Mouse (Mus musculus) myocyte (in vitro differentiated cells): ENCODE results near the gene Fbxo11. TPM values are rescaled to one million over a fixed set of nuclear protein-coding genes. Genes with fewer than 3 reads are reported as not detected.

Source experiments
- H3K27me3 ChIP-seq: one replicate; pipeline ENCODE4 v1.6.1; 2011; ENCODE audit not compliant: control insufficient read depth, insufficient read depth, insufficient read length
- H3K36me3 ChIP-seq: one replicate; pipeline ENCODE4 v1.6.1; 2011; ENCODE audit not compliant: control insufficient read depth, insufficient read depth
- H3K4me2 ChIP-seq: one replicate; pipeline ENCODE4 v1.6.1; 2011; ENCODE audit warnings: low read depth, control low read depth
- H3K4me3 ChIP-seq: one replicate; pipeline ENCODE4 v1.5.1; 2011; ENCODE audit warnings: mild to moderate bottlenecking, control low read depth, moderate library complexity
- H3K79me2 ChIP-seq: one replicate; pipeline ENCODE4 v1.6.1; 2011; ENCODE audit not compliant: control insufficient read depth, insufficient read depth
- H3ac ChIP-seq: one replicate; pipeline ENCODE4 v1.6.1; 2011; ENCODE audit not compliant: control insufficient read depth, insufficient read length
- CEBPB ChIP-seq: IDR thresholded peaks from 2 replicates; pipeline ENCODE4 v1.6.1; 2011; ENCODE audit warnings: mild to moderate bottlenecking, moderate library complexity; ENCODE audit not compliant: poor library complexity, insufficient read depth, severe bottlenecking
- E2F4 ChIP-seq: IDR thresholded peaks from one replicate; pipeline ENCODE4 v1.6.1; 2011; ENCODE audit warnings: mild to moderate bottlenecking, control low read depth, moderate library complexity; ENCODE audit not compliant: insufficient read depth
- MAX ChIP-seq: IDR thresholded peaks from one replicate; pipeline ENCODE4 v1.6.1; 2011; ENCODE audit warnings: low read depth, mild to moderate bottlenecking, control low read depth
- MYOD1 ChIP-seq, 3 experiments: IDR thresholded peaks; one replicate each; pipeline ENCODE4 v1.6.1; 2011; ENCODE audit warnings: control low read depth in 2 of 3, low read depth in 2 of 3, mild to moderate bottlenecking in 2 of 3, moderate library complexity in 1 of 3; ENCODE audit not compliant: insufficient read length in 2 of 3, control insufficient read depth in 1 of 3
- MYOG ChIP-seq, 3 experiments: IDR thresholded peaks; one replicate each; pipeline ENCODE4 v1.6.1; 2011; ENCODE audit warnings: control low read depth in 2 of 3, low read depth in 2 of 3, mild to moderate bottlenecking in 2 of 3; ENCODE audit not compliant: insufficient read length in 2 of 3, control insufficient read depth in 1 of 3, insufficient read depth in 1 of 3
- POLR2A ChIP-seq: IDR thresholded peaks from one replicate; pipeline ENCODE4 v1.6.1; 2011; ENCODE audit warnings: low read depth, mild to moderate bottlenecking, control low read depth, moderate library complexity; ENCODE audit not compliant: insufficient read length
- POLR2AphosphoS2 ChIP-seq: IDR thresholded peaks from one replicate; pipeline ENCODE4 v1.6.1; 2011; ENCODE audit warnings: low read depth, control low read depth; ENCODE audit not compliant: insufficient read length
- REST ChIP-seq: IDR thresholded peaks from one replicate; pipeline ENCODE4 v1.6.1; 2011; ENCODE audit warnings: mild to moderate bottlenecking, control low read depth, moderate library complexity; ENCODE audit not compliant: insufficient read depth, insufficient read length
- SRF ChIP-seq: IDR thresholded peaks from one replicate; pipeline ENCODE4 v1.6.1; 2011; ENCODE audit warnings: low read depth; ENCODE audit not compliant: control insufficient read depth, insufficient read length
- TCF12 ChIP-seq: IDR thresholded peaks from one replicate; pipeline ENCODE4 v1.6.1; 2011; ENCODE audit warnings: mild to moderate bottlenecking, control low read depth; ENCODE audit not compliant: poor library complexity, insufficient read depth, severe bottlenecking
- TCF3 ChIP-seq: IDR thresholded peaks from one replicate; pipeline ENCODE4 v1.6.1; 2011; ENCODE audit warnings: low read depth, control low read depth; ENCODE audit not compliant: insufficient read length
- USF1 ChIP-seq: IDR thresholded peaks from one replicate; pipeline ENCODE4 v1.6.1; 2011; ENCODE audit warnings: low read depth, mild to moderate bottlenecking, control low read depth, moderate library complexity
- polyA plus RNA-seq: library from polyadenylated mRNA; unstranded; fragments of >200 nt; fragmentation: generic; extraction: Trizol; gene quantifications from one replicate; pipeline ENCODE4 v1.2.1, GENCODE M21; 2012; ENCODE audit warnings: missing spikeins

Gene Fbxo11
- polyA plus RNA-seq, 1 experiment, result 15.4 TPM

DNA sequence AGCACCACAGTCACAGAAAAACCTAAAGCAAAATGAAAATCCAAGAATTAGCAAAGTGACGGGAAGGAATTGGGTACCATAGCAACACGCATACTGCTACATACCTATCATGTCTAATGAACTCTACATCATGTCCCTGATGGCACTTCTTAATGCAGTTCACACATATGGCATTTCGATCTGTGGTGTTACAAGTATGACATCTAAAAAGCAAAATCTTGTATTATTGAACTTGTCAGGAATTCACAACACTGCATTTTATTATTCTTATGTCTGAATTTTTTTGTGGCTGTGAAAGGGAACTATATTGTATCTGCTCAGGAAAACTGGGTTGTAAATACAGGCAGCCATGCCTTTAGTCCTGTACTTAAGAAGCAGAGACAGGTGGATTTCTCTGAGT is 72.9 kb downstream of the Fbxo11 start:
- TF ChIP-seq USF1 (no peak), MAX (no peak), TCF3 (no peak), SRF (no peak), TCF12 (no peak), MYOD1 (IDR thresholded peaks at IDR 0.05; ENCODE audit: control insufficient read depth in 1 of 3, insufficient read length in 2 of 3, low read depth in 2 of 3) (no peak), E2F4 (no peak), POLR2A (no peak), POLR2AphosphoS2 (no peak), CEBPB (no peak), MYOG (IDR thresholded peaks at IDR 0.05; ENCODE audit: control insufficient read depth in 1 of 3, insufficient read depth in 1 of 3, insufficient read length in 2 of 3, low read depth in 2 of 3) (no peak), REST (no peak)
- no peaks in the 10 kb centered on the region for H3K79me2 ChIP-seq
- no peaks in the 10 kb centered on the region for H3K27me3 ChIP-seq
- H3K4me2 ChIP-seq, result no peak overlapping the region
- H3K36me3 ChIP-seq, result peaks cover 74% of the 10 kb centered on the region
- no peak overlapping the region for H3ac ChIP-seq
- H3K4me3 ChIP-seq, result no peak overlapping the region

GRCm38 (mm10) chr17:87987507-87987906 is 77.6 kb downstream of the Fbxo11 start:
- H3ac ChIP-seq, result no peak overlapping the region
- H3K4me2 ChIP-seq, result no peak overlapping the region
- H3K4me3 ChIP-seq, result no peak overlapping the region
- no peaks in the 10 kb centered on the region for H3K27me3 ChIP-seq
- TF ChIP-seq TCF12, result no peak
- TF ChIP-seq POLR2AphosphoS2, result peak; percentile 18
- peaks cover 61% of the 10 kb centered on the region for H3K36me3 ChIP-seq
- no peaks in the 10 kb centered on the region for H3K79me2 ChIP-seq

DNA sequence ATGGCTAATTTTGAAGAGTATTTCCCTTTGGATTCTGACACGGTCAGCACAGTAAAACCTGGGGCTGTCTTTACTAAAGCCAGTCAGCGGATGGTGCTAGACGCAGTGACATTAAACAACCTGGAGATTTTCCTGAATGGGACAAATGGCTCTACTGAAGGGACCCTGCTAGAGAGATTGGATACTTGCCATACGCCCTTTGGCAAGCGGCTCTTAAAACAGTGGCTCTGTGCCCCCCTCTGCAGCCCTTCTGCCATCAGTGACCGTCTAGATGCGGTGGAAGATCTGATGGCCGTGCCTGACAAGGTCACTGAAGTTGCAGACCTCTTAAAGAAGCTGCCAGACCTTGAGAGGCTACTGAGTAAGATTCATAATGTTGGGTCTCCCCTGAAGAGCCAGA is 79.2 kb downstream of the Fbxo11 start:
- Histone ChIP-seq H3K4me3 (no peak overlapping the region), H3ac (no peak overlapping the region), H3K79me2 (no peaks in the 10 kb centered on the region), H3K27me3 (no peaks in the 10 kb centered on the region), H3K36me3 (peaks cover 59% of the 10 kb centered on the region), H3K4me2 (no peak overlapping the region)
- TF ChIP-seq REST (no peak), TCF3 (no peak), CEBPB (no peak), POLR2A (no peak), USF1 (no peak), POLR2AphosphoS2 (no peak), MYOG (IDR thresholded peaks at IDR 0.05; ENCODE audit: control insufficient read depth in 1 of 3, insufficient read depth in 1 of 3, insufficient read length in 2 of 3, low read depth in 2 of 3) (no peak), TCF12 (no peak), E2F4 (no peak), MYOD1 (IDR thresholded peaks at IDR 0.05; ENCODE audit: control insufficient read depth in 1 of 3, insufficient read length in 2 of 3, low read depth in 2 of 3) (no peak), MAX (no peak), SRF (no peak)

- H3K4me3 ChIP-seq, result no peak overlapping the region
- no peaks in the 10 kb centered on the region for H3K79me2 ChIP-seq
- TF ChIP-seq MAX (no peak), E2F4 (no peak), CEBPB (no peak), MYOD1 (IDR thresholded peaks at IDR 0.05; ENCODE audit: control insufficient read depth in 1 of 3, insufficient read length in 2 of 3, low read depth in 2 of 3) (no peak), SRF (no peak)
- H3K4me2 ChIP-seq, result no peak overlapping the region
- H3K36me3 ChIP-seq, result peaks cover 61% of the 10 kb centered on the region
- no peaks in the 10 kb centered on the region for H3K27me3 ChIP-seq
- H3ac ChIP-seq, result no peak overlapping the region
Measured at GRCm38 (mm10) chr17:87984440-87985214, 80.5 kb downstream of the Fbxo11 start.

DNA sequence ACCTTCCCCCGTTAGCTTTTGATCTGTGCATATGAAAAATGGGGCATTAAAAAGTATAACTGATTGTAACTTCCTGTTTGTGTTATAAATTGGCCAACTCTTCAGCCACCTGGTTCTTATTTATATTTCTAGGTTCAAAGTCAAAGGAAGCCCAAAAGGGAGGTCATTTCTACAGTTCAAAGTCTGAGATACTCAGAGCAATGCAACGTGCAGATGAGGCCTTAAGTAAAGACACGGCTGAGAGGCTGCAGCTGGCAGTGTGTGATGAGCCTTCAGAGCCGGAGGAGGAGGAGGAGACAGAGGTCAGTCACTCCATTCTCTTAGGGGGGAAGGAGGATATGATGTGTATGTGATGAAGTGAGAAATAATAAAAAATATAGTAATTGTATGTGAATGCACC is 81.8 kb downstream of the Fbxo11 start:
- peaks cover 51% of the 10 kb centered on the region for H3K36me3 ChIP-seq

More for the DNA sequence above, 81.8 kb downstream of the Fbxo11 start:
- H3K79me2 ChIP-seq, result peaks cover 4% of the 10 kb centered on the region
- no peak for TF ChIP-seq E2F4
- H3K27me3 ChIP-seq, result no peaks in the 10 kb centered on the region
- H3K4me3 ChIP-seq, result no peak overlapping the region
- no peak overlapping the region for H3K4me2 ChIP-seq
- no peak overlapping the region for H3ac ChIP-seq
